Mouse (Mus musculus) stomach, embryonic 14.5 days (tissue): Measurements from ENCODE around the gene Ucp3. TPM values are rescaled to one million over a fixed set of nuclear protein-coding genes. Genes with fewer than 3 reads are reported as not detected.

Experiments
- ATAC-seq: fragments of 200-750 bp; cut with Nextera tagmentation; 2 replicates; pipeline ENCODE4 v1.8.0; 2017; ENCODE audit warnings: low read depth, moderate TSS enrichment; ENCODE audit not compliant: insufficient number of reproducible peaks, insufficient read depth, low FRiP score
- H3K27ac ChIP-seq: fragments of 300-500 bp; sonication (generic); 2 replicates; pipeline ENCODE4 v1.5.1; 2014; ENCODE audit warnings: mild to moderate bottlenecking, low read length, moderate library complexity, mixed read lengths
- H3K27me3 ChIP-seq: fragments of 300-500 bp; sonication (generic); 2 replicates; pipeline ENCODE4 v1.6.1; 2014; ENCODE audit warnings: low read length, control low read depth, mixed read lengths; ENCODE audit not compliant: control insufficient read depth, insufficient read depth
- H3K36me3 ChIP-seq: fragments of 300-500 bp; sonication (generic); 2 replicates; pipeline ENCODE4 v1.6.1; 2014; ENCODE audit warnings: mild to moderate bottlenecking, control low read depth, low read length, moderate library complexity, mixed read lengths; ENCODE audit not compliant: control insufficient read depth, insufficient read depth
- H3K4me1 ChIP-seq: fragments of 300-500 bp; sonication (generic); 2 replicates; pipeline ENCODE4 v1.6.1; 2014; ENCODE audit warnings: low read length, control low read depth, mixed read lengths; ENCODE audit not compliant: control insufficient read depth, insufficient read depth
- H3K4me2 ChIP-seq: fragments of 300-500 bp; sonication (generic); replicated peaks from 2 replicates; pipeline ENCODE4 v1.6.1; 2014; ENCODE audit warnings: low read depth, low read length, control low read depth
- H3K4me3 ChIP-seq: fragments of 300-500 bp; sonication (generic); 2 replicates; pipeline ENCODE4 v1.5.1; 2014; ENCODE audit warnings: low read depth, low read length, control low read depth
- H3K9ac ChIP-seq: fragments of 300-500 bp; sonication (generic); replicated peaks from 2 replicates; pipeline ENCODE4 v1.6.1; 2014; ENCODE audit warnings: low read depth, mild to moderate bottlenecking, control low read depth, low read length, moderate library complexity, mixed read lengths
- H3K9me3 ChIP-seq: fragments of 300-500 bp; sonication (generic); 2 replicates; pipeline ENCODE4 v1.6.1; 2016; ENCODE audit warnings: low read depth, low read length, control low read depth; ENCODE audit not compliant: control insufficient read depth
- WGBS: fragments of 180-500 bp; shearing (Covaris S2); extraction: QIAGEN DNeasy Blood & Tissue Kit; methylation state at CpG from one replicate; pipeline ENCODE4 v1.1.7; 2014; 5-methylcytosine and 5-hydroxymethylcytosine counted together
- polyA plus RNA-seq: library from polyadenylated mRNA; unstranded; fragments of >200 nt; fragmentation: Nextera tagmentation; extraction: Ambion mirVana; gene quantifications from 2 replicates; pipeline ENCODE4 v1.2.1, GENCODE M21; 2014

Ucp3 gene
- polyA plus RNA-seq, 1 experiment from 2014 or later, result not detected

DNA sequence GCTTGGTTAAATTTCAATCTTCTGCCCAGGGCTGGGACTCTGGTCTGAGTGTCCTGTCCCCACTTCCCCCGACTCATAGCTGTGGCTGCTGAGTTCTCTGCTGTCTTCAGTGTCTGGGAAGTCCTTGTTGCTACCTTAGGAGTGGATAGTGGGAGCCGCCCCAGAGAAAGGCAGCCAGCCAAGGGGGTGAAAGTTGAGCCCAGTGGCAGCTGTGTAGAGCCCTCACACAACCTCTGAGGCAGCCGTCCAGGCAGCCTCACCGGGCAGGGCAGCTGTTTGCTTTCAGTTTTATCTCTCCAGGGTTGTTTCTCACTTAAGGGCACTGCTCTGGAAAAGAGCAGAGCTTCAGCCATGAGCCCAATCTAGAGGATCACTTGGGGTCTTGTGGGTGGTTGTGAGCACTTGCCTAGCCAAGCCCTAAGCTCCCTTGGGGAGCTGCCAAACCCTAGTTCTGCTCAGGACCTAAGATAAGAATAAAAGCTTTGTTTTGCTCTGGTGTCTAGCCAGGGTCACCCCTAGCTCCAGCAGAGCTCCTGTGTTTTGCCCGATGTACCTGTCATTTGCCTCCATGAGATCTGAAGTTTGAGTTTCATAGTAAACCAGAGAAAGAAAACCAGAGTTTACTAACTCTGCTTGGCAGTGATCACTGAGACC lies 7.0 kb upstream of the Ucp3 start:
- WGBS, result 40% methylated on average over 5 of the region's 5 CpGs
- H3K9ac ChIP-seq, result no peak overlapping the region
- no peaks in the 10 kb centered on the region for H3K9me3 ChIP-seq
- peaks cover 6% of the 10 kb centered on the region for H3K4me1 ChIP-seq
- H3K27ac ChIP-seq, result peak overlapping the region; percentile 46; the same call in 1 of the 2 replicates
- H3K4me2 ChIP-seq, result no peak overlapping the region; the same call in 1 of the 2 replicates
- no peaks in the 10 kb centered on the region for H3K27me3 ChIP-seq
- peaks cover 14% of the 10 kb centered on the region; the same call in 1 of the 2 replicates for H3K36me3 ChIP-seq
- H3K4me3 ChIP-seq, result no peak overlapping the region
- ATAC-seq, result peak; percentile 16; the same call in 1 of the 2 replicates

DNA sequence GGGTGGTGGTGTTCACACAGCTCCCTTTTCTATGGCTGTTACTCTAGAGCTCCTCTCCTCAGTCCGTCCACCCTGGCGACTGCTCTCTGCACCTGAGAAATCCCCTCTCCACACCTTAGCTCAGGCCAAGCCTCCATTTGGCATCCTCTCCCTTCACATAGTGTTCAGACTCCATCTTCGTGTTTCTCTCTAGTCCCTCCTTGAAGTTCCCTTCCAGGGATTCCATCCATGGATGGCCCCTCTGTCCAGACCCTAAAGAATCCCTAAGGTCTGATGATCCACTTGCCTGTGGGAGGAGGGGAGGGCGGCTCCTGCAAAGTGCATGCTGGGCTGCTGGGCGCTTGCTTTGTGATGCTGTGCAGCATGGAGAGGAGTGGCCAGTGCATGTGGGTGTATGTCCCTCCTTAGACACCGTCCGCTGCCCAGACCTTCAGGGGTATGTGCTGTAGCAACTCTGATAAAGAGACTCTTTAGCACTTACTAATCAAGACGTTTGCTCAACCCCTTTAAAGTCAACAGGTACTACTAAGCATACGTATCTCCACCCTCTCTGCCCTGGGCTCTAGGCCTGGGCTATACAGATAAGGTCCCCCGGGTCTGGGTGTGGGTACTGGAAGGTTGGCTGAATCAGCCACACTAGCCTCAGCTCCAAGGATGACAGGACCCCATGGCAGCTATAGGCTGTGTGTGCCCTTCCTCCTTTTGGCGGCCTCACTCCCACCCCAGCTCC lies 5.8 kb upstream of the Ucp3 start:
- 78% methylated on average over 11 of the region's 11 CpGs for WGBS
- peaks cover 10% of the 10 kb centered on the region; the same call in 1 of the 2 replicates for H3K36me3 ChIP-seq
- peak overlapping the region; percentile 30; the same call in 1 of the 2 replicates for H3K27ac ChIP-seq
- H3K9me3 ChIP-seq, result no peaks in the 10 kb centered on the region
- H3K4me1 ChIP-seq, result peaks cover 6% of the 10 kb centered on the region
- H3K27me3 ChIP-seq, result no peaks in the 10 kb centered on the region
- no peak overlapping the region for H3K4me2 ChIP-seq
- no peak overlapping the region for H3K4me3 ChIP-seq
- ATAC-seq, result peak; percentile 91
- no peak overlapping the region for H3K9ac ChIP-seq

DNA sequence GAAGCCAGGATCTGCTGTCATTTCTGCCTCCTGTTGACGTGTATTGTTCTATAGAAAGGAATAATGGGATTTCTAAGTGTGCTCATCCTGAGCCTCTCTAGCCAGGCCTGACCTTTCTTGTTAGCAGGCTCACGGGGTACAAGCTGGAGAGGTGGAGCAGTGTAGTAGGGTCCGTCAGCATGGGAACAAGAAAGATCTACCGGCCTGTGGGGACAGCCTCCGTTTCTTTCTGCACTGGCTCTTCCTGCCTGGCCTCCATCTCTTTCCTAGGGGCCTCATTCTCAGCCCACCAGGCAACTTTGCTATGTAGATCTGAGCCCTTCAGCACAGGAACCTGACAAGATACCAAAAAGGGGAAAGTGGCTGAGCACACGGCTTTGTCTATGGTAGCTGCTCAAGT lies 4.0 kb upstream of the Ucp3 start:
- 90% methylated on average over 6 of the region's 6 CpGs for WGBS
- no peak for ATAC-seq
- Histone ChIP-seq H3K27ac (no peak overlapping the region), H3K4me3 (no peak overlapping the region), H3K9me3 (no peaks in the 10 kb centered on the region), H3K27me3 (no peaks in the 10 kb centered on the region), H3K36me3 (peaks cover 10% of the 10 kb centered on the region; the same call in 1 of the 2 replicates), H3K4me2 (no peak overlapping the region), H3K4me1 (peaks cover 6% of the 10 kb centered on the region), H3K9ac (no peak overlapping the region)

DNA sequence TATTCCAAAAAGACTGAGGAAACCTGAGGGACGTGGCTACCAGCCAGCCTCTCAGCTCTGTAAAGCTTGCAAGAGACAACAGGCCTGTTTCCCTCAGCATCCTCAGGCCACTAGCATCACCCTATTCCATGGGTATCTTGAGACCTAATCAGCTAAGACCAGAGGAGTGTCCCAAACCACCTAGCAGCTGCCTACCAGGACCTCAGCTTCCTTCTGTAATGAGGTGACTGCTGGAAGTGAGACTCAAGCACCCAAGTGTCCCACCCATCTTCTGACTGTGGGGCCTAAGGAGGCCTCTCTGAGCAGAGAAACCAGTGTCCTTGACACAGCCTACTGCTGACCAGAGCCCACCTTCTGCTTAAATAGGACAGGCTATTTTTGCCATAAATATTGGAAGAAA lies 3.3 kb upstream of the Ucp3 start:
- Histone ChIP-seq H3K9me3 (no peaks in the 10 kb centered on the region), H3K27me3 (no peaks in the 10 kb centered on the region), H3K4me3 (no peak overlapping the region), H3K4me2 (no peak overlapping the region), H3K4me1 (peaks cover 6% of the 10 kb centered on the region), H3K27ac (no peak overlapping the region), H3K9ac (no peak overlapping the region), H3K36me3 (peaks cover 7% of the 10 kb centered on the region; the same call in 1 of the 2 replicates)
- no peak for ATAC-seq
- 88% methylated on average over 1 of the region's 1 CpGs for WGBS

DNA sequence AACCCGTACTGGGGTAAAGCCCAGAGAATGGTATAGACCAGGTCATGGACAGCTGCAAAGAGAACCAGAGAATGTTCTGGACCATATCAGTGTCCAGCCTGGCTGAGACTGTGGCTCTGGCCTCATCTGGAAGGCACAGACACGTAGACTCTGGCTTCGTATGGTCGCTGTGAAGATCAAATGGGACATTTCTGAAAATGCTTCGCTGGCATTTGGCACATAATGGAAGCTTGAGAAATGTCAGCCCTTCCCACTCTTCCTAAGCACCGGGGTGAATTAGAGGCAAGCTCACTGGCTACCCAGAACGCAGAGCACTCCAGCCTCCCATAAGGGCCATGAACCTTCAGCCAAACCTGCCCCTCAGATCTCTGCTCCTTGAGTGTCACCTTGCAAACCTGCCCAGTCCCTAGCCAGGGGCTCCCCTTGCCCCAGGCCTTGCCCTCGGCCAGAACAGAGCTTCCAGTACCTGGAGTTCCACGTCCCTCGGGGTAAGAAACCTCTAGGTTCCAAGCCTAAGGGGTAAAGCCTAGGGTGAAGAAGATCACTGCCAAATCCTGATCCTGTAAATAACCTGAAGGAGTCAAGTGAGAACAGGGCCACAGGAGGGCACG lies 1.9 kb upstream of the Ucp3 start:
- H3K36me3 ChIP-seq, result peaks cover 7% of the 10 kb centered on the region; the same call in 1 of the 2 replicates
- no peak overlapping the region for H3K9ac ChIP-seq
- H3K9me3 ChIP-seq, result no peaks in the 10 kb centered on the region
- H3K4me3 ChIP-seq, result no peak overlapping the region
- H3K4me1 ChIP-seq, result no peaks in the 10 kb centered on the region; the same call in 1 of the 2 replicates
- no peak overlapping the region for H3K27ac ChIP-seq
- no peak overlapping the region for H3K4me2 ChIP-seq
- ATAC-seq, result no peak
- WGBS, result 88% methylated on average over 11 of the region's 11 CpGs
- no peaks in the 10 kb centered on the region for H3K27me3 ChIP-seq

DNA sequence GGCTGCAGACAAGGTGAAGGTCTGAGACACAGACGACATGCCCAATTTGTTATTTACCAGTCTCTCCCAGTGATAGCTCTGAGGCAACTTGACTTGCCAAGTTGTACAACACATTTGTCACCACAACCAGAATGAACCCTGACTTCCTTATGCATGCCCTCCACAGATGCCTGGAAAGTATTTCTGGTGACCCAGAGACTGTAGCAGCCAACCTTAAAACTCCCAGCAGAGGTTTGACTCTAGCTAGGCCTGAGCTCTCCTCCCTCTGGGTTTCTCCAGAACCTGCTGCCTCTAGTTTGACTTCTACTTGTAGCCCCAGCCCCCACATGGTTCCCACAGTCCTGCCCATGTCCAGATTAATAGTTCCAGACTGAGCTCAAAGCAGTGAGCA lies 1.4 kb upstream of the Ucp3 start:
- no peak overlapping the region for H3K4me3 ChIP-seq
- H3K36me3 ChIP-seq, result peaks cover 7% of the 10 kb centered on the region; the same call in 1 of the 2 replicates
- no peaks in the 10 kb centered on the region for H3K9me3 ChIP-seq
- WGBS, result 81% methylated on average over 1 of the region's 1 CpGs
- no peak overlapping the region for H3K9ac ChIP-seq
- H3K27ac ChIP-seq, result no peak overlapping the region
- no peak for ATAC-seq
- H3K4me2 ChIP-seq, result no peak overlapping the region
- no peaks in the 10 kb centered on the region for H3K27me3 ChIP-seq
- H3K4me1 ChIP-seq, result no peaks in the 10 kb centered on the region; the same call in 1 of the 2 replicates

DNA sequence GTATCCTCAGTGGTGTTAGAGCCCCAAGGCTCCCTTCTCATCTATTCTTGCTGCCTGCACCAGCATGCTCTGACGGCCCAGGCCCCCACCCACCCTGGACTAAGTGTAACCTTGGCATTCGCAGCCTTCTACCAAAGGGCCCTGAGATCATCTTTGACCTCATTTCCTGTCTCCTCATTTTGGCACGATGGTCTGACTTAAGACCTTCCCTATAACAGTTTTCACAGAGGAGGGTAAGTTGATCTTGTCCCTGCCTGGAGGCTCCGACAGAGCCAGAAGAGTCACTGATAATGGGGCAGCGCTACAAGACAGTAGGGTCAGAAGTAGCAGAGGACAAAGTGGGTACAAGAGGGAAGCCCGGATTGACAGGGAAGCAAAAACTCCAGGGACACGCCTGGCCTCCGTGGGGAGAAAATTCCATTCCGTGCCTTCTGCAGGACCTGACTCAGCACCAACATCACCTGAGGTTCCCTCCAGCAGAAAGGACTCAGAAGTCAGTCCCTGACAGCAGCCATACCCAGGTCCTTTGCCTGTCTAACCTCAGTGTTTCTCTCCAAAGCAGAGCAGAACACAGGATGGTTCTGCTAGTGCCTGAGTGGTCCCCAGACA lies 1.2 kb downstream of the Ucp3 start:
- ATAC-seq, result no peak
- no peak overlapping the region for H3K4me2 ChIP-seq
- H3K9me3 ChIP-seq, result no peaks in the 10 kb centered on the region
- no peak overlapping the region for H3K27ac ChIP-seq
- H3K4me3 ChIP-seq, result no peak overlapping the region
- no peaks in the 10 kb centered on the region for H3K27me3 ChIP-seq
- H3K9ac ChIP-seq, result no peak overlapping the region
- peaks cover 7% of the 10 kb centered on the region; the same call in 1 of the 2 replicates for H3K36me3 ChIP-seq
- 78% methylated on average over 9 of the region's 9 CpGs for WGBS
- no peaks in the 10 kb centered on the region for H3K4me1 ChIP-seq

DNA sequence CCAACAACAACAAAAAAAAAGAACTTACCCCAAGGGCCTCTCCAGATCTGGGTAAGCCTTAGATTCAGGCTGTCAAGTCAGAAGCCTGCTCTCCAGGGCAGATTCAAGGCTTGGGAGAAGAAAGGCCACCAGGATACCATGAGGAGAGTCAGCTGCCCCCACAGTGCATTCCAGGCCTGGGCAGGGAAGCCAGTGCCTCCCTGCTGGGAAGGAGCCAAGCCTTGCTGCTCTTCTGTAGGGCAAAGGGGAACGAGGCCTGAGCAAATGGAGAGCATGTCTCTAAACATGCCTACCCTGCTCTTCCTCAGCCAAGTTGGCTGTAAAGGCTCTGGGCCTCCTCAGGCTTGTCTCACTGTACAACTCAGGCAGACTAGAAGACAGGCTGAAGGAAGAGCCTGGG lies 1.9 kb downstream of the Ucp3 start:
- Histone ChIP-seq H3K4me1 (no peaks in the 10 kb centered on the region), H3K27me3 (no peaks in the 10 kb centered on the region), H3K9ac (no peak overlapping the region), H3K4me2 (no peak overlapping the region), H3K36me3 (no peaks in the 10 kb centered on the region), H3K27ac (no peak overlapping the region), H3K9me3 (no peaks in the 10 kb centered on the region), H3K4me3 (no peak overlapping the region)
- ATAC-seq, result no peak
- WGBS, result 35% methylated on average over 1 of the region's 1 CpGs
